Mouse (Mus musculus) stomach, postnatal 0 days (tissue): ENCODE measurements around the gene Gmfg. TPM values are rescaled to one million over a fixed set of nuclear protein-coding genes. Genes with fewer than 3 reads are reported as not detected.

Experiments used
- ATAC-seq: fragments of 200-750 bp; cut with Nextera tagmentation; 2 replicates; pipeline ENCODE4 v1.8.0; 2017; ENCODE audit not compliant: low FRiP score, low TSS enrichment
- DNase-seq: peaks from one replicate; pipeline ENCODE4 v3.0.0-alpha.2; 2016; ENCODE audit warnings: low spot score
- H3K27ac ChIP-seq: fragments of 300-500 bp; sonication (generic); replicated peaks from 2 replicates; pipeline ENCODE4 v1.5.1; 2014; ENCODE audit warnings: mild to moderate bottlenecking, control low read depth
- H3K27me3 ChIP-seq: fragments of 300-500 bp; sonication (generic); 2 replicates; pipeline ENCODE4 v1.6.1; 2014; ENCODE audit warnings: low read length; ENCODE audit not compliant: control insufficient read depth, insufficient read depth
- H3K36me3 ChIP-seq: fragments of 300-500 bp; sonication (generic); 2 replicates; pipeline ENCODE4 v1.6.1; 2014; ENCODE audit warnings: low read length, mixed read lengths; ENCODE audit not compliant: control insufficient read depth, insufficient read depth
- H3K4me1 ChIP-seq: fragments of 300-500 bp; sonication (generic); replicated peaks from 2 replicates; pipeline ENCODE4 v1.6.1; 2014; ENCODE audit warnings: antibody characterized with exemption; ENCODE audit not compliant: control insufficient read depth, insufficient read depth
- H3K4me2 ChIP-seq: fragments of 300-500 bp; sonication (generic); replicated peaks from 2 replicates; pipeline ENCODE4 v1.6.1; 2014; ENCODE audit warnings: low read depth, mild to moderate bottlenecking, control low read depth, moderate library complexity
- H3K4me3 ChIP-seq: fragments of 300-500 bp; sonication (generic); 2 replicates; pipeline ENCODE4 v1.5.1; 2014; ENCODE audit warnings: low read depth, low read length, control low read depth
- H3K9ac ChIP-seq: fragments of 300-500 bp; sonication (generic); 2 replicates; pipeline ENCODE4 v1.6.1; 2014; ENCODE audit warnings: mild to moderate bottlenecking, low read length, control low read depth, mixed read lengths
- H3K9me3 ChIP-seq: fragments of 300-500 bp; sonication (generic); 2 replicates; pipeline ENCODE4 v1.6.1; 2016; ENCODE audit warnings: low read length; ENCODE audit not compliant: control insufficient read depth
- CTCF ChIP-seq: IDR thresholded peaks from 2 replicates; pipeline ENCODE4 v1.5.1; 2016; ENCODE audit warnings: antibody characterized with exemption, low read depth, mild to moderate bottlenecking, moderate library complexity
- EP300 ChIP-seq: optimal IDR thresholded peaks from 2 replicates; pipeline ENCODE3; 2016; ENCODE audit warnings: antibody characterized with exemption
- WGBS: fragments of 180-500 bp; shearing (Covaris S2); extraction: QIAGEN DNeasy Blood & Tissue Kit; methylation state at CpG from one replicate; pipeline ENCODE4 v1.1.7; 2014; 5-methylcytosine and 5-hydroxymethylcytosine counted together
- polyA plus RNA-seq: library from polyadenylated mRNA; unstranded; fragments of >200 nt; fragmentation: Nextera tagmentation; extraction: Ambion mirVana; gene quantifications from 2 replicates; pipeline ENCODE4 v1.2.1, GENCODE M21; 2015

Gmfg gene
- polyA plus RNA-seq, 1 experiment from 2014 or later, result 23.1 TPM

DNA sequence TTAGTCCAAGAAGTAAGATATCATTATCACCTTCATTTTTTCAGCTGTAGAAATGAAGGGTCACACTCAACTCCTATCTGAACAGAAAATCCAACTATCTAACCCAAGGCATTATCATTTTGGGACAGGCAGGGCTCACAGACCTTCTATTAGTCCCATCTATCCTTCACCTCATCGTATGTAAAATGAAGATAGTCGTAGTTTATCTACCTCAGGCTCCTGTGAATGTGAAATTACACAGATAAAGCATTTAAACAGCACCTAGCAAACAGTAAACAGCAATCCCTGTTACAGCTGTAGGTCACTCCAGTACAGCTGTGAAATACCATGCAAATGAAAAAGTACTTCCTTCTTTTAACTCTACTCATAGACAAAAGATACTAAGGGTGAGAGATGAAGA lies 5.0 kb upstream of the Gmfg start:
- H3K4me1 ChIP-seq, result no peaks in the 10 kb centered on the region; the same call in 1 of the 2 replicates
- no peaks in the 10 kb centered on the region for H3K9me3 ChIP-seq
- H3K9ac ChIP-seq, result no peak overlapping the region
- no peaks in the 10 kb centered on the region; the same call in none of the 2 replicates for H3K36me3 ChIP-seq
- no peak for DNase-seq
- H3K4me2 ChIP-seq, result no peak overlapping the region
- H3K4me3 ChIP-seq, result no peak overlapping the region
- TF ChIP-seq EP300 (no peak), CTCF (no peak)
- no peak for ATAC-seq
- no peak overlapping the region for H3K27ac ChIP-seq
- H3K27me3 ChIP-seq, result no peaks in the 10 kb centered on the region
- WGBS, result 89% methylated on average over 2 of the region's 2 CpGs

DNA sequence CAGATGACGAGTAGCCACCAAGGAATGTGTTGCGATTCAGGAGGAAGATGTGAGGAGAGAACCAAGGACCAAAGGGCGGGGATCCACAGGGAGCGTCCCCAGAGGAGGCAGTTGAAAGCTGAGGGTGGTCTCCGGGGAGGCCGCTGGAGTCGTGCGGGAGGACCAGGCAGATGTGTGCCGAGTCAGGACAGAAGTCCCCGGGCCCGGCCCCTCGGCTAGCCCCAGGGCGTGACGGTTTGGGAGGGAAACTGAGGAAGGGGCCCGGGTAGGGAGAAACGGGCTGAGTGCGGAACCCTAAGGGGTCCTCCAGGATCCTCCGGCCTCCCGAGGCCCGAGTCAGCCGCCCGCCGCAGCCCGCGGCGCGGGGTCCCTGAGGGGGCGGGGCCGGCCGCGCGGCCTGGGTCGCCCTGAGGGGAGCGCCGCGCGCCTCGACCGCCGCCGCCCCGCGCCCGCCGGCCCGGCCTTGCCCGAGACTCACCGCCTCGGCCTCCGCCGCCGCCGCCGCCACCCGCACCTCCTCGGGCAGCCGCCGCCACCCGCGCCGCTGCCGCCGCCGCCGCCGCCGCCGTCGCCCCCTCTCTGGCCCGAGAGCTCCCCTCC lies 1.5 kb upstream of the Gmfg start:
- WGBS, result under 1% methylated on average over 7 of the region's 70 CpGs
- H3K36me3 ChIP-seq, result no peaks in the 10 kb centered on the region; the same call in 1 of the 2 replicates
- TF ChIP-seq CTCF (no peak), EP300 (no peak)
- ATAC-seq (peak; percentile 21), DNase-seq (no peak)
- H3K9ac ChIP-seq, result peak overlapping the region; percentile 95
- H3K4me2 ChIP-seq, result peak overlapping the region; percentile 95
- H3K27me3 ChIP-seq, result no peaks in the 10 kb centered on the region
- H3K4me1 ChIP-seq, result no peaks in the 10 kb centered on the region; the same call in 1 of the 2 replicates
- peak overlapping the region; percentile 79 for H3K4me3 ChIP-seq
- peak overlapping the region; percentile 85 for H3K27ac ChIP-seq
- no peaks in the 10 kb centered on the region for H3K9me3 ChIP-seq

DNA sequence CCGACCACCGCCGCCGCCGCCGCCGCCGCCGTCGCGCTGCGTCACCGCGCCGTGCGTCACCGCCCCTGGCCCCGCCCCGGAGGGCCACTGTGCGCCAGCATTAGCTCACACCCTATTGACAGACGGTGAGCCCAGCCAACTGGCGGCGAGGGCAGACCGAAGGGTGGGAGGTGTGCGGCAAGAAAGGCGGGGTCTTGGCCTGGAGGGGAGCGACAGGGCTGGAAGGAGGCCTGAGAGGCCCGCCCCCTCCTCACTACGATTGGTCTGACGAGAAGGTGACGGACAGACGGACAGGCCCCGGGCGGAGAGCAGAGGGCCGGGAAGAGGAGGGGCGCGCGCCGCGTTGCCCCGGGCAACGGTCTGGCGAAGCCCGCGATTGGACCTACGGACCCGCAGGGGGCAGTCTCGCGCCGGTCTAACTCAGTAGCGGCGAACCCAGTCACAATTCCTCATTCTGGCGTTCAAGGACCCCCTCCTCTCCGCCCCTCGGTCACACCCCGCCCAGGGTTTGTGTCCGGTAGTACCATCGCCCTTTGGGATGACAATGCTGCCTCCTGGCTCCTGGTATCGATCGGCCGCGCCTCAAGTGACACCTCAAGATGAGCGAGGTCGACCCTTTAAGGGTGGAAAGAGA lies 859 bp upstream of the Gmfg start:
- H3K4me3 ChIP-seq, result peak overlapping the region; percentile 79
- H3K4me1 ChIP-seq, result no peaks in the 10 kb centered on the region; the same call in 1 of the 2 replicates
- no peaks in the 10 kb centered on the region; the same call in 1 of the 2 replicates for H3K36me3 ChIP-seq
- DNase-seq, result peak; percentile 100
- no peaks in the 10 kb centered on the region for H3K9me3 ChIP-seq
- peak overlapping the region; percentile 95 for H3K9ac ChIP-seq
- no peaks in the 10 kb centered on the region for H3K27me3 ChIP-seq
- TF ChIP-seq CTCF, result peak; percentile 82
- no peak for TF ChIP-seq EP300
- under 1% methylated on average over 49 of the region's 64 CpGs for WGBS
- H3K4me2 ChIP-seq, result peak overlapping the region; percentile 72
- peak overlapping the region; percentile 89 for H3K27ac ChIP-seq
- peak; percentile 98 for ATAC-seq

DNA sequence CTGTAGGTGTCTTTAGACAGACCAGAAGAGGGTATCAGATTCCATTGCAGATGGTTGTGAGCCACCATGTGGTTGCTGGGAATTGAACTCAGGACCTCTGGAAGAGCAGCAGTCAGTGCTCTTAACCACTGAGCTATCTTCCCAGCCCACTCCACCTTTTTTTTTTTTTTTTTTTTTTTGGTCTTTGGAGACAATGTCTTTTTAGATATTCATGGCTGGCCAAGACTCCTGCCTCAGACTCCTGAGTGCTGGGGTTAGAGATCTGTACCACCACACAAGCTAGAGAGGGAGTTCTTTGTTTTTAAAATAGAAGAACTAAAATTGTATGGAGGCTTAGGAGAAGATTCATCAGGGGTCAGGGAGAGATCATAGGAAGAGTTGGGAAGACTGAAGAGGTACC lies 717 bp downstream of the Gmfg start:
- Histone ChIP-seq H3K4me2 (no peak overlapping the region), H3K27me3 (no peaks in the 10 kb centered on the region), H3K36me3 (no peaks in the 10 kb centered on the region), H3K4me3 (no peak overlapping the region), H3K9me3 (no peaks in the 10 kb centered on the region), H3K9ac (no peak overlapping the region), H3K27ac (no peak overlapping the region), H3K4me1 (no peaks in the 10 kb centered on the region; the same call in 1 of the 2 replicates)
- ATAC-seq, result no peak
- TF ChIP-seq EP300, result no peak
- no peak for TF ChIP-seq CTCF
- no peak for DNase-seq

GRCm38 (mm10) chr7:28438771-28439170 lies 1.5 kb downstream of the Gmfg start:
- Histone ChIP-seq H3K4me3 (no peak overlapping the region), H3K4me1 (no peaks in the 10 kb centered on the region; the same call in 1 of the 2 replicates), H3K9ac (no peak overlapping the region), H3K9me3 (no peaks in the 10 kb centered on the region), H3K27me3 (no peaks in the 10 kb centered on the region), H3K27ac (no peak overlapping the region), H3K36me3 (no peaks in the 10 kb centered on the region), H3K4me2 (no peak overlapping the region)
- WGBS, result 91% methylated on average over 2 of the region's 2 CpGs
- DNase-seq (no peak), ATAC-seq (no peak)
- TF ChIP-seq CTCF (no peak), EP300 (no peak)

DNA sequence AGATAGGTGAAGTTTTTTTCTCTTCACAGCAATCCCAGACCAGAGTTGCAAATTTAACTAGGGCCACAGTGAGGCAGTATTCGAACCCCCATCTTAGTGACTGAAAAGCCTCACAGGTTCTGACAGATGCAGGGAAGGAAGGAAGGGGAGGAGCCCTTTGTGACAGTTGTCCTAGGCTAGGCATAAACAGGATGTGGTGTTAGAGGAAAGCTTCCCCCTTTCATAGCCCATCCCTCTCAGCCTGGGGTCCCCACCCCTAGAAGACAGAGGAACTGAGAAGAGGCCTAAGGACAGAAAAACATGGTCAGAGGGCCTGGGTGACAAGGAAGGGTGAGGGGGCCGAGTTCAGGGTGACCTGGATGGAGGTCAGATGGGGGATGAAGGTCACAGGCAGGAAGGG lies 3.5 kb downstream of the Gmfg start:
- Histone ChIP-seq H3K4me3 (no peak overlapping the region), H3K4me1 (no peaks in the 10 kb centered on the region), H3K27me3 (no peaks in the 10 kb centered on the region), H3K4me2 (no peak overlapping the region), H3K9me3 (no peaks in the 10 kb centered on the region), H3K36me3 (no peaks in the 10 kb centered on the region), H3K27ac (peak overlapping the region; percentile 40; the same call in 1 of the 2 replicates), H3K9ac (no peak overlapping the region)
- TF ChIP-seq EP300 (no peak), CTCF (peak; percentile 7; the same call in 1 of the 2 replicates)
- ATAC-seq (no peak), DNase-seq (no peak)
- 59% methylated on average over 2 of the region's 2 CpGs for WGBS
